Mouse (Mus musculus) lung, postnatal 0 days (tissue): Measurements from ENCODE around the gene Gins3. TPM values are rescaled to one million over a fixed set of nuclear protein-coding genes. Genes with fewer than 3 reads are reported as not detected.

ENCODE experiments used
- ATAC-seq: fragments of 200-750 bp; cut with Nextera tagmentation; 2 replicates; pipeline ENCODE4 v1.8.0; 2017; ENCODE audit warnings: moderate library complexity
- DNase-seq: peaks from one replicate; pipeline ENCODE4 v3.0.0-alpha.2; 2016; ENCODE audit warnings: low spot score
- H3K27ac ChIP-seq: fragments of 300-500 bp; sonication (generic); 2 replicates; pipeline ENCODE4 v1.5.1; 2014; ENCODE audit warnings: antibody characterized with exemption, mild to moderate bottlenecking, low read length, mixed read lengths
- H3K27me3 ChIP-seq: fragments of 300-500 bp; sonication (generic); replicated peaks from 2 replicates; pipeline ENCODE4 v1.6.1; 2014; ENCODE audit warnings: low read length, mixed read lengths; ENCODE audit not compliant: insufficient read depth
- H3K36me3 ChIP-seq: fragments of 300-500 bp; sonication (generic); 2 replicates; pipeline ENCODE4 v1.6.1; 2014; ENCODE audit warnings: low read length, mixed read lengths; ENCODE audit not compliant: insufficient read depth
- H3K4me1 ChIP-seq: fragments of 300-500 bp; sonication (generic); 2 replicates; pipeline ENCODE4 v1.6.1; 2014; ENCODE audit warnings: antibody characterized with exemption, low read depth, low read length, mixed read lengths; ENCODE audit not compliant: insufficient read depth
- H3K4me2 ChIP-seq: fragments of 300-500 bp; sonication (generic); replicated peaks from 2 replicates; pipeline ENCODE4 v1.6.1; 2014; ENCODE audit warnings: low read depth, mild to moderate bottlenecking, low read length, moderate library complexity, mixed read lengths
- H3K4me3 ChIP-seq: fragments of 300-500 bp; sonication (generic); 2 replicates; pipeline ENCODE4 v1.5.1; 2014; ENCODE audit warnings: low read depth, low read length
- H3K9ac ChIP-seq: fragments of 300-500 bp; sonication (generic); replicated peaks from 2 replicates; pipeline ENCODE4 v1.6.1; 2014; ENCODE audit warnings: low read depth, mild to moderate bottlenecking
- H3K9me3 ChIP-seq: fragments of 300-500 bp; sonication (generic); 2 replicates; pipeline ENCODE4 v1.6.1; 2016; ENCODE audit warnings: low read length, mixed read lengths
- CTCF ChIP-seq: IDR thresholded peaks from 2 replicates; pipeline ENCODE4 v1.5.1; 2016; ENCODE audit warnings: antibody characterized with exemption, mild to moderate bottlenecking
- EP300 ChIP-seq: IDR thresholded peaks from 2 replicates; pipeline ENCODE4 v1.6.1; 2016; ENCODE audit warnings: antibody characterized with exemption, mild to moderate bottlenecking, control low read depth
- WGBS: fragments of 180-500 bp; shearing (Covaris S2); extraction: QIAGEN DNeasy Blood & Tissue Kit; methylation state at CpG from one replicate; pipeline ENCODE4 v1.1.7; 2014; 5-methylcytosine and 5-hydroxymethylcytosine counted together
- polyA plus RNA-seq: library from polyadenylated mRNA; unstranded; fragments of >200 nt; fragmentation: Nextera tagmentation; extraction: Ambion mirVana; gene quantifications from 2 replicates; pipeline ENCODE4 v1.2.1, GENCODE M21; 2015

Gene Gins3
- polyA plus RNA-seq, 1 experiment from 2014 or later: 5.2 TPM

- DNase-seq: no peak
- H3K36me3 ChIP-seq: no peaks in the 10 kb centered on the region
- H3K9ac ChIP-seq: no peak overlapping the region
- H3K27ac ChIP-seq: no peak overlapping the region
- ATAC-seq: no peak
- 30% methylated on average over 8 of the region's 8 CpGs for whole genome bisulfite sequencing
- no peak overlapping the region for H3K4me2 ChIP-seq
- no peaks in the 10 kb centered on the region for H3K4me1 ChIP-seq
- TF ChIP-seq EP300 (no peak), CTCF (no peak)
- H3K9me3 ChIP-seq: no peaks in the 10 kb centered on the region
- H3K27me3 ChIP-seq: no peaks in the 10 kb centered on the region
- H3K4me3 ChIP-seq: no peak overlapping the region
Observed at GRCm38 (mm10) chr8:95668163-95668958, 35.1 kb downstream of the Gins3 start.

GRCm38 (mm10) chr8:95669967-95670366, 36.7 kb downstream of the Gins3 start:
- no peak for DNase-seq
- Histone ChIP-seq H3K27me3 (no peaks in the 10 kb centered on the region), H3K9me3 (no peaks in the 10 kb centered on the region), H3K27ac (no peak overlapping the region), H3K4me2 (no peak overlapping the region), H3K36me3 (no peaks in the 10 kb centered on the region), H3K4me3 (no peak overlapping the region), H3K4me1 (no peaks in the 10 kb centered on the region), H3K9ac (no peak overlapping the region)
- WGBS: 73% methylated on average over 2 of the region's 2 CpGs
- TF ChIP-seq CTCF (no peak), EP300 (no peak)
- no peak for ATAC-seq

- Histone ChIP-seq H3K27me3 (peaks cover 11% of the 10 kb centered on the region), H3K4me3 (no peak overlapping the region), H3K27ac (no peak overlapping the region), H3K36me3 (no peaks in the 10 kb centered on the region), H3K4me1 (no peaks in the 10 kb centered on the region), H3K4me2 (no peak overlapping the region), H3K9ac (no peak overlapping the region), H3K9me3 (no peaks in the 10 kb centered on the region)
- DNase-seq: no peak
- TF ChIP-seq EP300: no peak
- TF ChIP-seq CTCF: no peak
- no peak for ATAC-seq
- WGBS: 82% methylated on average over 6 of the region's 6 CpGs
Observed at GRCm38 (mm10) chr8:95671861-95672260, 38.6 kb downstream of the Gins3 start.

- TF ChIP-seq CTCF (no peak), EP300 (no peak)
- Histone ChIP-seq H3K27ac (no peak overlapping the region), H3K9ac (no peak overlapping the region), H3K27me3 (peaks cover 20% of the 10 kb centered on the region), H3K4me1 (0 out of 2 replicates have a peak, but pooled peaks cover 7% of the 10 kb centered on the region), H3K4me3 (no peak overlapping the region), H3K36me3 (no peaks in the 10 kb centered on the region), H3K9me3 (no peaks in the 10 kb centered on the region), H3K4me2 (no peak overlapping the region)
- WGBS: 67% methylated on average over 5 of the region's 5 CpGs
- DNase-seq (no peak), ATAC-seq (no peak)
Observed at GRCm38 (mm10) chr8:95672811-95673210, 39.6 kb downstream of the Gins3 start.

DNA sequence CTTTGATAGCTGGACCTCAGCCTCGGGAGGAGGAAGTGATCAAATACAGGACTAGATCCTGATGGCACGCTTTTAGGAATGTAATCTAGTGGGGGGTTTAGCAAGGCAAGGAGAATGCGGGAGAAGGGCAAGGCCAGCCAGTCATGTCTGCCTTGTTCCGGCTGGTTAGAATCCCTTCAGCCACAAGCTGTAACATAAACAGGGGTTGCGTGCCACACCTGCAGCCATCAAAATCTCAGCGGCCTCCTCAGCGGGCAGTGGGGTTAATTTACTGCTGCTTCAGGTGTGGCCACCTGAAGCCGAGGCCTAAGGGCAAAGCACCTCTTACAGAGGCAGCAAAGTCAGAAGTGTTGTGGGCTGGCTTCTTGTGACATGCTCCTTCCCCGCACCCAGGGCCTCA, 43.4 kb downstream of the Gins3 start, which contains the start of gene Ndrg4:
TSS of gene Ndrg4 (plus strand) at position 350 of the 400 bp plus-strand sequence.
- no peaks in the 10 kb centered on the region for H3K9me3 ChIP-seq
- no peak for ATAC-seq
- H3K4me1 ChIP-seq: 0 out of 2 replicates have a peak, but pooled peaks cover 7% of the 10 kb centered on the region
- H3K4me2 ChIP-seq: peak within 1 kb of the TSS; percentile 92
- TF ChIP-seq EP300: no peak
- TF ChIP-seq CTCF: no peak
- H3K9ac ChIP-seq: 0 out of 2 replicates have a peak within 1 kb of the TSS, but pooled peaks have one; percentile 16
- peaks cover 33% of the 10 kb centered on the region for H3K27me3 ChIP-seq
- WGBS: 38% methylated on average over 9 of the region's 9 CpGs
- no peak within 1 kb of the TSS for H3K27ac ChIP-seq
- H3K36me3 ChIP-seq: no peaks in the 10 kb centered on the region
- peak within 1 kb of the TSS; percentile 45 for H3K4me3 ChIP-seq
- no peak for DNase-seq

DNA sequence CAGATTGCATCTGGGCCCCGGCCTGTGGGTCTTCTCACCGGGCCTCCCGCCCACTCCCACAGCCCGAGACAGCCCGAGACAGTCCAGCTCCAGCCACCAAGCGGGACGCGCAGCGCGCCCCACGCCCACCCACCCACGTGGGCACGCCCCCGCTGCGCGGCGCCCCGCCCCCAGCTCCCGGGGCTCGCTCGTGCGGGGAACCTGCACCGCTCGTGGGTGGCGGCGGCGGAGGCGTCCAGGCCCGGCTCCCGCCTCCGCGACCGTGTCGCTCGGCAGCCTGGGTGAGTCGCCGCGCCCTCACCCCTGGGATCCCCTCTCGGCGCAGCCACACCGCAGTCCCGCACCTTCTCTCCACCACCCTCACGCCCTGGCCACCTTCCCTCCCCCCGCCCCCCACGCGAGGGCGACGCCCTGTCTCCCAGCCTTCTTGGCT, 44.4 kb downstream of the Gins3 start:
- peak overlapping the region; percentile 45 for H3K4me3 ChIP-seq
- H3K4me1 ChIP-seq: 0 out of 2 replicates have a peak, but pooled peaks cover 7% of the 10 kb centered on the region
- ATAC-seq: peak; percentile 54
- no peaks in the 10 kb centered on the region for H3K9me3 ChIP-seq
- 2% methylated on average over 9 of the region's 48 CpGs for WGBS
- peaks cover 33% of the 10 kb centered on the region for H3K27me3 ChIP-seq
- H3K36me3 ChIP-seq: no peaks in the 10 kb centered on the region
- DNase-seq: no peak
- H3K9ac ChIP-seq: 0 out of 2 replicates have a peak overlapping the region, but pooled peaks have one; percentile 16
- peak overlapping the region; percentile 92 for H3K4me2 ChIP-seq
- H3K27ac ChIP-seq: no peak overlapping the region
- TF ChIP-seq CTCF (no peak), EP300 (no peak)
